Mouse (Mus musculus): Measurements from ENCODE around the gene St3gal6.

- no peak for TF ChIP-seq POLR2A (IDR thresholded peaks at IDR 0.05; ENCODE audit: low read depth, low read length)
- TF ChIP-seq MEF2A (IDR thresholded peaks at IDR 0.05; ENCODE audit: borderline replicate concordance, low read depth, low read length) = no peak
- no peak for TF ChIP-seq CTCF (conservative IDR thresholded peaks at IDR 0.05 in 1 of 2, IDR thresholded peaks at IDR 0.05 in 1 of 2; ENCODE audit: low read depth in 2 of 2, low read length in 2 of 2)
- no peak for TF ChIP-seq ZC3H11A (IDR thresholded peaks at IDR 0.05; ENCODE audit: low read depth, low read length)
- no peak for TF ChIP-seq GABPA (IDR thresholded peaks at IDR 0.05; ENCODE audit: insufficient replicate concordance, low read depth, low read length)
- no peak for TF ChIP-seq CHD1 (IDR thresholded peaks at IDR 0.05; ENCODE audit: low read depth, low read length)
These were observed 67.1 kb downstream of the St3gal6 start for GRCm38 (mm10) chr16:58456991-58457390.

Measured in CH12.LX (cell line).